Mouse (Mus musculus): ENCODE measurements around the gene Fxyd1. TPM values are rescaled to one million over a fixed set of nuclear protein-coding genes. Genes with fewer than 3 reads are reported as not detected.

The Fxyd1 gene
- 14.3 and 25.8 TPM in 2 replicates for polyA plus RNA-seq (2012; rRNA removed)

DNA sequence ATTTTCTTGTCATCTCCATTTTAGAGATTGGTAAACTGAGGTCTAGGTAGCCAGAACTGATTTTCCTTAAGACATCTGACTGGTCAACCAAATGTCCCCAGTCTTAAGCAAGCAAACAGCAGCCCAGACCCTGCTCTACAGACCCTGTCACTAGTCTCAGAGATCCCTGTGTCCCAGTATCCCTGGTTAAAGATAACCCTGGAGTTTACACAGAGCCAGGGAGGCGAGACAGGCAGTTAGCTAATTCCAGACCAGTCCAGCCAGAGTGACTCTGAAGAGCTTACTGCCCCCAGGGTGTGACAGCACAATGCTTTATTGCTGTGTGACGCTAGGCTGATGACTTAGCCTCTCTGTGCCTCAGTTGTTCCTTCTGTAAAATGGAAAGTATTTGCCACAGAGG is at the start of gene Fxyd1:
Fxyd1 (minus strand) TSS at position 129 of the 400 bp plus-strand sequence.

DNA sequence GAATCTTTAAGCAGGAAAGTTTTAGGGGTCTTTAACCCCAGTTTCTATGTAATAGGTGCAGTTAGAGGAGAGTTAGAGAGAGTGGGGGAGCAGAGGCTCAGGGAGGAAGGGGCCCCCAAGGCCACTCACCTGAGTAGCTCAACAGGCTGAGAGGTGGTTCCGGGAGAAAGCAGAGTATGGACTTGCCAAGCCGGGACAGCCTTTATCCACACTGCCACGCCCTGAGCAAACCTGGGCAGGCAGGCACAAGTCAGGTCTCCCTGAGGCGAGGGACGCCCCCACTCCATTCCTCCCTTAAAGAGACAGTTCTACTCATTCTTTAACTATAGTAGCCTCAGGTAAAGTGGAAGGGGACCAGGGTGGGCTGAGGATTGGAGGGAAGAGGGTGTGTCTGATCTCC is 19.5 kb upstream of the Fxyd1 start, which contains the start of gene Fxyd3:
Fxyd3 (minus strand) TSS at position 213 of the 400 bp plus-strand sequence.

DNA sequence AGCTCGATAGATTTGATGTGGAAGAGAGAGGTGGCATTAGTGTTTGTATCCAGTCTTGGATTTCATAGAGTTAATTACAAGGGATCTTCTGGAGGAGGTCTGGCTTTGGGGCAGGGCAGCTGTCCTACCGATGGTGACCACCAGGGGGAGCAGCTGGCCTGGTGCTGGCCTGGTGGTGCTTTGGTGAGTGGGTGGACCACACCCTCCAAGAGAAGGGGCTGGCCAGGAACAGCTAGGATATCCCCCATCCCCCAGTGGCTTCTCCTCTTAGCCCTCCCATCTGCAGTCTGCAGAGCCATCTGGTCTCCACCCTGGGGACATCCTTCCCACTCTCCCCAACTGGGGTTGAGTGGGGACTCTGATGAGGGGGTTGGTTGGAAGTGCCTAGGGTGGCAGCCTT is 2.1 kb upstream of the Fxyd1 start, which contains the start of gene Lgi4:
Lgi4 (plus strand) TSS at position 235 of the 400 bp plus-strand sequence.

DNA sequence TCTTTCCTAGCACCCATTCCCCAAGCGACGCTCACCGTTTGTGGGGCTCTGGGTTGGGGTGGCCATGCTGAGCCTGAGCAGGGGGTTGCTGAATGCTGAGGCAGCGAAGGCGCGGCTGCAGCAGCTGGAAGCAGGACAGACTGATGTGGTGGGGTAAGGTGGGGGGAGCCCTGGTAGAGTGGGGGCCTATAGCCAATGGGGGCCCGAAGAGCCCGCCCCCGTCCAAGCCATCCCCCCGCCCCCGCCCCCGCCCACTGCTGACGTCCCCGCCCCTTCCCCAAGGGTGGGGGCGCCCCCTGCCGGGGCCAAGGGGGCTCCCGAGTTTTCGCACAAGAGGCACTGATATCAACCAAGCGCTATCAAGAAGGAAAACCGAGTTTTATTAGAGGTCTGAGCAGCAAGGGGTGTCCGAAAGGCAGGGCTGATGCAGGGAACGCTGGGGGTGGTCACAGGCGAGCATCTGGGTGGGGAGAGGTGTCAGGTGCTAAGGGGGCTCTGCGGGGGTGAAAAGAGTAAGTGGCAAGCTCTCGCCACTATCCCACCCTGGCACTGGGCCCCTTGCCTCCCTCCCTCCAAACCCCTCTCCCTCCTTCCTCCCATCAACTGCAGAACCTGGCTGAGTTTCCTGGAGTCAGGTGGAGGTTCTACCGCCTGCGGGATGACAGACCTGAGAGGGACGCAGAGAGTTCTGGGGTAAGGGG is 5.5 kb downstream of the Fxyd1 start, which contains the start of gene Fxyd7:
Fxyd7 (minus strand) TSS at position 147 of the 701 bp plus-strand sequence.

DNA sequence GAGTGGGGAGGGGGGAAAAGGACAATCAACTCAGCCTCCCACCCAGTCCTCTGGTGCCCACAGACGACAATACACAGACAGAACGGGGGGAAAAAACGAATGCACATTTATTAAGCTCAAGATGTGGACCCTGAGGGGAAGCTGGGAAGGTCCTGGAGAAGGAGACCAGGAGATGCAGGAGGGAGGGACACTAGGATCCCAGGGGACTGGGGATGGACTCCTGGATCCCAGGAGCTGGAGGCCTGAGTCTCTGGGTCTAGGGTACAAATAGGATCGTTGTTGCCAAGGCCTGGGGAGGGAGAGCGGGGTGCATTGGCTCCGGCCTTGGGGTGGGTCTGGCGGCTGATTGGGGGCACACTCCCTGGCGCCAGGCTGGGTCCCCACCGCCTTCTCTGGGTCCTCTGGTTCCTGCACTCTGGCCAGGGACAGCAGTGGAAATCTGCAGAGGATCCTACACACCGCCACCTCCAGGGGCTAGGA is 14.5 kb downstream of the Fxyd1 start, which contains the start of gene Fxyd5:
Fxyd5 (minus strand) TSS at position 51 of the 480 bp plus-strand sequence.

Other genes with a start within 250 kb of the Fxyd1 start
- 0.10 and 0.16 TPM in 2 replicates for gene Ffar2, start 233.4 kb downstream of the Fxyd1 start, polyA plus RNA-seq (2012; rRNA removed)
- 0.06 TPM in 1 of 2 replicates, not detected in the other for gene Ffar3, start 201.0 kb downstream of the Fxyd1 start, polyA plus RNA-seq (2012; rRNA removed)
- not detected in 2 replicates for gene Ffar1, start 195.6 kb downstream of the Fxyd1 start, polyA plus RNA-seq (2012; rRNA removed)
- 0.11 and 0.20 TPM in 2 replicates for gene Cd22, start 176.9 kb downstream of the Fxyd1 start, polyA plus RNA-seq (2012; rRNA removed)
- 1.3 and 1.9 TPM in 2 replicates for gene Mag, start 142.3 kb downstream of the Fxyd1 start, polyA plus RNA-seq (2012; rRNA removed)
- 0.43 TPM in 1 of 2 replicates, not detected in the other for gene Hamp2, start 132.5 kb downstream of the Fxyd1 start, polyA plus RNA-seq (2012; rRNA removed)
- gene Hamp, start 113.2 kb downstream of the Fxyd1 start, polyA plus RNA-seq (2012; rRNA removed): not detected in 2 replicates
- gene Usf2, start 100.4 kb downstream of the Fxyd1 start, polyA plus RNA-seq (2012; rRNA removed): 164 and 173 TPM in 2 replicates
- 19.5 and 20.0 TPM in 2 replicates for gene Lsr, start 83.7 kb downstream of the Fxyd1 start, polyA plus RNA-seq (2012; rRNA removed)
- 0.36 and 0.61 TPM in 2 replicates for gene Fam187b, start 83.4 kb downstream of the Fxyd1 start, polyA plus RNA-seq (2012; rRNA removed)
- 17.0 and 23.0 TPM in 2 replicates for gene Fxyd5, start 14.7 kb downstream of the Fxyd1 start, polyA plus RNA-seq (2012; rRNA removed)
- 45.5 and 68.3 TPM in 2 replicates for gene Fxyd7, start 5.7 kb downstream of the Fxyd1 start, polyA plus RNA-seq (2012; rRNA removed)
- gene Lgi4, start 2.1 kb upstream of the Fxyd1 start, polyA plus RNA-seq (2012; rRNA removed): 0.65 and 1.6 TPM in 2 replicates
- 0.36 and 6.3 TPM in 2 replicates for gene Fxyd3, start 19.5 kb upstream of the Fxyd1 start, polyA plus RNA-seq (2012; rRNA removed)
- gene Hpn, start 58.1 kb upstream of the Fxyd1 start, polyA plus RNA-seq (2012; rRNA removed): 0.74 and 1.9 TPM in 2 replicates
- gene Scn1b, start 69.8 kb upstream of the Fxyd1 start, polyA plus RNA-seq (2012; rRNA removed): 12.0 and 14.9 TPM in 2 replicates
- gene Gramd1a, start 98.7 kb upstream of the Fxyd1 start, polyA plus RNA-seq (2012; rRNA removed): 380 and 425 TPM in 2 replicates
- gene Scgb2b2, start 233.3 kb upstream of the Fxyd1 start, polyA plus RNA-seq (2012; rRNA removed): not detected in 2 replicates
- not detected in 2 replicates for gene Scgb1b2, start 234.6 kb upstream of the Fxyd1 start, polyA plus RNA-seq (2012; rRNA removed)

Data from central nervous system, embryonic 14 days (tissue).